In genomic region chr3:69005338-69006245, GRCm38 (mm10) we compare ENCODE assay signal across 8 mouse cellular contexts. TPM values are rescaled to one million over a fixed set of nuclear protein-coding genes. Genes with fewer than 3 reads are reported as not detected.
DNase-seq lines count a peak whose midpoint lies in the region; ATAC-seq and TF ChIP-seq lines count a peak whose summit lies in the region.

No protein-coding gene starts in this region.

- no peak for TF ChIP-seq EP300 in CH12.LX (IDR thresholded peaks at IDR 0.05; ENCODE audit: low read length)

- peak overlapping the region; percentile 88; the same call in 1 of the 2 replicates for H3K4me2 ChIP-seq in CH12.LX (ENCODE audit: insufficient read depth, low read depth, poor library complexity, severe bottlenecking)
- peak overlapping the region; percentile 86 for H3K4me2 ChIP-seq in heart, embryonic 16.5 days (ENCODE audit: low read depth, low read length)
- peak overlapping the region; percentile 90 for H3K4me2 ChIP-seq in lung, embryonic 14.5 days
- H3K4me2 ChIP-seq in neural tube, embryonic 15.5 days: peak overlapping the region; percentile 97

- H3K36me3 ChIP-seq in CH12.LX (replicated peaks in 1 of 2; ENCODE audit: control insufficient read depth in 1 of 2, insufficient read depth in 1 of 2, low read length in 1 of 2): peaks cover 2 to 20% of the 10 kb centered on the region in 2 experiments
- no peaks in the 10 kb centered on the region for H3K36me3 ChIP-seq in heart, embryonic 16.5 days (ENCODE audit: control insufficient read depth, insufficient read depth)
- peaks cover 10% of the 10 kb centered on the region for H3K36me3 ChIP-seq in lung, embryonic 14.5 days (ENCODE audit: insufficient read depth)
- H3K36me3 ChIP-seq in neural tube, embryonic 15.5 days: no peaks in the 10 kb centered on the region

- no peak for TF ChIP-seq CTCF in CH12.LX (conservative IDR thresholded peaks at IDR 0.05 in 1 of 2, IDR thresholded peaks at IDR 0.05 in 1 of 2; ENCODE audit: low read depth in 2 of 2, low read length in 2 of 2)
- no peak; the same call in 1 of the 2 replicates for TF ChIP-seq CTCF in lung, embryonic 14.5 days (IDR thresholded peaks at IDR 0.05; ENCODE audit: low read depth)

- peaks cover 39% of the 10 kb centered on the region for H3K79me2 ChIP-seq in CH12.LX (replicated peaks; ENCODE audit: control insufficient read depth, extremely low read depth, insufficient read depth, poor library complexity, severe bottlenecking)

- H3K27me3 ChIP-seq in CH12.LX (replicated peaks): no peaks in the 10 kb centered on the region
- H3K27me3 ChIP-seq in heart, embryonic 16.5 days (ENCODE audit: control insufficient read depth, insufficient read depth, low read length): no peaks in the 10 kb centered on the region
- no peaks in the 10 kb centered on the region for H3K27me3 ChIP-seq in lung, embryonic 14.5 days (ENCODE audit: insufficient read depth, low read length)
- no peaks in the 10 kb centered on the region for H3K27me3 ChIP-seq in neural tube, embryonic 15.5 days (replicated peaks)

- no peak for TF ChIP-seq RAD21 in CH12.LX (IDR thresholded peaks at IDR 0.05; ENCODE audit: low read depth, low read length)

- under 1% methylated on average over 72 of the region's 72 CpGs for WGBS in heart, embryonic 16.5 days
- under 1% methylated on average over 72 of the region's 72 CpGs for WGBS in lung, embryonic 14.5 days
- under 1% methylated on average over 72 of the region's 72 CpGs for WGBS in neural tube, embryonic 15.5 days

- 0 out of 2 replicates have a peak, but pooled peaks have one; percentile 1 for TF ChIP-seq POLR2A in CH12.LX (IDR thresholded peaks at IDR 0.05; ENCODE audit: low read depth, low read length)

- in situ Hi-C loops in CH12.LX (cut with MboI; ENCODE audit: low pct_ligation_motif_present, low pct_unique_long_range_greater_than_20kb, low sequenced_read_pairs): no loop called here

- dilution Hi-C loops in CH12.LX (cut with MboI; ENCODE audit: extremely low pct_ligation_motif_present, extremely low pct_unique_long_range_greater_than_20kb, low sequenced_read_pairs): no loop called here

- H3K27ac ChIP-seq in CH12.LX (ENCODE audit: insufficient read depth, low read depth): peak overlapping the region; percentile 78
- peak overlapping the region; percentile 45 for H3K27ac ChIP-seq in brown adipose tissue, adult 24 weeks (replicated peaks; ENCODE audit: low read depth, low read length)
- peak overlapping the region; percentile 94 for H3K27ac ChIP-seq in heart, embryonic 16.5 days (ENCODE audit: low read length)
- peak overlapping the region; percentile 98 for H3K27ac ChIP-seq in lung, embryonic 14.5 days (ENCODE audit: low read depth)
- peak overlapping the region; percentile 87 for H3K27ac ChIP-seq in neural tube, embryonic 15.5 days (replicated peaks)

- peak overlapping the region; percentile 57 to 97 (median 89) for H3K4me3 ChIP-seq in CH12.LX (replicated peaks in 1 of 3; ENCODE audit: low read depth in 2 of 3, low read length in 2 of 3, poor library complexity in 1 of 3)
- peak overlapping the region; percentile 91 for H3K4me3 ChIP-seq in brown adipose tissue, adult 24 weeks (ENCODE audit: insufficient read depth, low read depth, low read length)
- H3K4me3 ChIP-seq in heart, embryonic 16.5 days (ENCODE audit: low read length): peak overlapping the region; percentile 99
- H3K4me3 ChIP-seq in lung, embryonic 14.5 days (ENCODE audit: low read depth, low read length): peak overlapping the region; percentile 99
- peak overlapping the region; percentile 95 for H3K4me3 ChIP-seq in neural tube, embryonic 15.5 days (replicated peaks)

- peaks cover 0 to 16% of the 10 kb centered on the region in 2 experiments; a peak in 1 of 4 replicates for H3K4me1 ChIP-seq in CH12.LX (ENCODE audit: control insufficient read depth in 1 of 2, insufficient read depth in 2 of 2)
- H3K4me1 ChIP-seq in brown adipose tissue, adult 24 weeks (ENCODE audit: control insufficient read depth, insufficient read depth, insufficient read length, low read length): no peaks in the 10 kb centered on the region
- peaks cover 11% of the 10 kb centered on the region for H3K4me1 ChIP-seq in heart, embryonic 16.5 days (ENCODE audit: control insufficient read depth, insufficient read depth, low read length)
- H3K4me1 ChIP-seq in lung, embryonic 14.5 days (ENCODE audit: insufficient read depth): peaks cover 3% of the 10 kb centered on the region; the same call in 1 of the 2 replicates
- H3K4me1 ChIP-seq in neural tube, embryonic 15.5 days: peaks cover 17% of the 10 kb centered on the region

- peaks cover 2% of the 10 kb centered on the region for H3K9me3 ChIP-seq in CH12.LX (replicated peaks; ENCODE audit: low read length)
- H3K9me3 ChIP-seq in heart, embryonic 16.5 days (replicated peaks; ENCODE audit: control insufficient read depth, low read length): no peaks in the 10 kb centered on the region
- no peaks in the 10 kb centered on the region for H3K9me3 ChIP-seq in lung, embryonic 14.5 days (ENCODE audit: low read depth, low read length)
- H3K9me3 ChIP-seq in neural tube, embryonic 15.5 days (replicated peaks): no peaks in the 10 kb centered on the region

- ATAC-seq in heart, embryonic 16.5 days (replicated peaks; ENCODE audit: extremely low read depth, insufficient read depth, low FRiP score): peak; percentile 56
- ATAC-seq in lung, embryonic 14.5 days (ENCODE audit: insufficient read depth): peak; percentile 72
- peak; percentile 56 for ATAC-seq in neural tube, embryonic 15.5 days (ENCODE audit: low FRiP score)

- no peak for DNase-seq in CH12.LX (ENCODE audit: extremely low read depth)
- peak; percentile 31 for DNase-seq in fibroblast of lung, adult 2 months (ENCODE audit: low read depth)
- peak; percentile 44 to 75 for DNase-seq in kidney, postnatal 25 days
- DNase-seq in lung, embryonic 14.5 days: peak; percentile 74
- DNase-seq in thymus, adult 18-20 months: peak; percentile 50 to 64

- peak overlapping the region; percentile 80 for H3K9ac ChIP-seq in CH12.LX (ENCODE audit: insufficient read depth, low read depth)
- H3K9ac ChIP-seq in heart, embryonic 16.5 days (ENCODE audit: low read length): peak overlapping the region; percentile 93
- peak overlapping the region; percentile 97 for H3K9ac ChIP-seq in lung, embryonic 14.5 days
- peak overlapping the region; percentile 63 for H3K9ac ChIP-seq in neural tube, embryonic 15.5 days (replicated peaks)

TF ChIP-seq in CH12.LX, 34 proteins besides CTCF, POLR2A, EP300 and RAD21:
- TF ChIP-seq SIN3A (IDR thresholded peaks at IDR 0.05; ENCODE audit: low read length): no peak
- no peak for TF ChIP-seq MAX (IDR thresholded peaks at IDR 0.05; ENCODE audit: low read length)
- peak; percentile 23 for TF ChIP-seq UBTF (IDR thresholded peaks at IDR 0.05; ENCODE audit: low read depth, low read length)
- TF ChIP-seq CHD2 (IDR thresholded peaks at IDR 0.05; ENCODE audit: low read length): no peak
- no peak for TF ChIP-seq SMC3 (IDR thresholded peaks at IDR 0.05; ENCODE audit: low read depth, low read length)

RNA-seq across cellular contexts. Expression of gene Smc4, which starts 1.1 kb away (rescaled TPM):
- total RNA-seq in CH12.LX (2012; rRNA removed) (57.2 and 68.8 TPM in 2 replicates), CH12.LX (2014; rRNA removed) (140 and 177 TPM in 2 replicates)
- polyA plus RNA-seq in CH12.LX (2012; ENCODE audit: insufficient read length, low read depth): 105 and 116 TPM in 2 replicates
- 6.3 and 7.3 TPM in 2 replicates for polyA plus RNA-seq in brown adipose tissue, adult 24 weeks (2012; ENCODE audit: insufficient read depth, insufficient read length, missing spikeins)
- polyA plus RNA-seq in heart, embryonic 16.5 days (2015; fragmentation: Nextera tagmentation; extraction: Ambion mirVana): 154 and 180 TPM in 2 replicates
- 211 and 219 TPM in 2 replicates for polyA plus RNA-seq in lung, embryonic 14.5 days (2014; fragmentation: Nextera tagmentation; extraction: Ambion mirVana)
- polyA plus RNA-seq in neural tube, embryonic 15.5 days (2015; fragmentation: Nextera tagmentation; extraction: Ambion mirVana): 28.3 and 72.3 TPM in 2 replicates

RNA-seq across cellular contexts. Expression of gene Ift80, which starts 1.2 kb away (rescaled TPM):
- total RNA-seq in CH12.LX (2012; rRNA removed) (9.6 and 10.8 TPM in 2 replicates), CH12.LX (2014; rRNA removed) (13.8 and 15.8 TPM in 2 replicates)
- 11.5 and 13.3 TPM in 2 replicates for polyA plus RNA-seq in CH12.LX (2012; ENCODE audit: insufficient read length, low read depth)
- polyA plus RNA-seq in brown adipose tissue, adult 24 weeks (2012; ENCODE audit: insufficient read depth, insufficient read length, missing spikeins): 2.7 and 3.3 TPM in 2 replicates
- 9.5 and 13.4 TPM in 2 replicates for polyA plus RNA-seq in heart, embryonic 16.5 days (2015; fragmentation: Nextera tagmentation; extraction: Ambion mirVana)
- polyA plus RNA-seq in lung, embryonic 14.5 days (2014; fragmentation: Nextera tagmentation; extraction: Ambion mirVana): 17.6 and 21.4 TPM in 2 replicates
- 7.3 and 11.0 TPM in 2 replicates for polyA plus RNA-seq in neural tube, embryonic 15.5 days (2015; fragmentation: Nextera tagmentation; extraction: Ambion mirVana)

RNA-seq across cellular contexts. Expression of gene Trim59, which starts 39.0 kb away (rescaled TPM):
- 7.4 and 8.6 TPM in 2 replicates for total RNA-seq in CH12.LX (2012; rRNA removed)
- 41.4 and 42.9 TPM in 2 replicates for total RNA-seq in CH12.LX (2014; rRNA removed)
- polyA plus RNA-seq in CH12.LX (2012; ENCODE audit: insufficient read length, low read depth): 28.5 and 29.1 TPM in 2 replicates
- not detected in 2 replicates for polyA plus RNA-seq in brown adipose tissue, adult 24 weeks (2012; ENCODE audit: insufficient read depth, insufficient read length, missing spikeins)
- polyA plus RNA-seq in heart, embryonic 16.5 days (2015; fragmentation: Nextera tagmentation; extraction: Ambion mirVana): 61.8 and 69.6 TPM in 2 replicates
- polyA plus RNA-seq in lung, embryonic 14.5 days (2014; fragmentation: Nextera tagmentation; extraction: Ambion mirVana): 146 and 153 TPM in 2 replicates
- polyA plus RNA-seq in neural tube, embryonic 15.5 days (2015; fragmentation: Nextera tagmentation; extraction: Ambion mirVana): 25.3 and 43.6 TPM in 2 replicates

Comparison
In these comparisons a context has a peak if more than half of its experiments do, and no peak if none do; other contexts are left out.
1. H3K27ac ChIP-seq: peak in every context shown above with its lines; median percentile 98 in lung, embryonic 14.5 days; 94 in heart, embryonic 16.5 days; 87 in neural tube, embryonic 15.5 days; 78 in CH12.LX; 45 in brown adipose tissue, adult 24 weeks.
2. RNA of gene Trim59, which starts 39.0 kb away (polyA plus RNA-seq): 146 to 153 TPM in lung, embryonic 14.5 days, 61.8 to 69.6 TPM in heart, embryonic 16.5 days, 28.5 to 29.1 TPM in CH12.LX and 25.3 to 43.6 TPM in neural tube, embryonic 15.5 days; not detected in brown adipose tissue, adult 24 weeks; every median in the first group is over 10 times any median in the second.
3. Peak in every context shown above with its lines, with median percentiles within 50 percentile points of each other: H3K4me2 ChIP-seq, H3K4me3 ChIP-seq, H3K9ac ChIP-seq and ATAC-seq.